Mouse (Mus musculus) limb, embryonic 14.5 days (tissue): ENCODE results near the gene Arhgap10. TPM values are rescaled to one million over a fixed set of nuclear protein-coding genes. Genes with fewer than 3 reads are reported as not detected.
A peak's percentile ranks its signal among the peaks of the same experiment; 100 is the strongest.

Experiments
- ATAC-seq: fragments of 200-750 bp; cut with Nextera tagmentation; 2 replicates; pipeline ENCODE4 v1.8.0; 2017; ENCODE audit warnings: low read depth, moderate number of reproducible peaks, moderate TSS enrichment; ENCODE audit not compliant: low FRiP score
- DNase-seq: peaks from one replicate; pipeline ENCODE4 v3.0.0-alpha.2; 2015; ENCODE audit warnings: low spot score
- H3K27ac ChIP-seq: fragments of 300-500 bp; sonication (generic); replicated peaks from 2 replicates; pipeline ENCODE4 v1.5.1; 2014; ENCODE audit warnings: low read depth, mild to moderate bottlenecking, low read length, moderate library complexity, mixed read lengths
- H3K27me3 ChIP-seq: fragments of 300-500 bp; sonication (generic); 2 replicates; pipeline ENCODE4 v1.6.1; 2014; ENCODE audit warnings: low read length, mixed read lengths; ENCODE audit not compliant: control insufficient read depth, insufficient read depth
- H3K36me3 ChIP-seq: fragments of 300-500 bp; sonication (generic); 2 replicates; pipeline ENCODE4 v1.6.1; 2014; ENCODE audit warnings: mild to moderate bottlenecking, low read length, moderate library complexity, mixed read lengths; ENCODE audit not compliant: control insufficient read depth, insufficient read depth
- H3K4me1 ChIP-seq: fragments of 300-500 bp; sonication (generic); 2 replicates; pipeline ENCODE4 v1.6.1; 2014; ENCODE audit warnings: antibody characterized with exemption, low read length, mixed read lengths; ENCODE audit not compliant: control insufficient read depth, insufficient read depth
- H3K4me2 ChIP-seq: fragments of 300-500 bp; sonication (generic); replicated peaks from 2 replicates; pipeline ENCODE4 v1.6.1; 2014; ENCODE audit warnings: low read depth, mild to moderate bottlenecking, low read length, moderate library complexity; ENCODE audit not compliant: severe bottlenecking
- H3K4me3 ChIP-seq: fragments of 300-500 bp; sonication (generic); replicated peaks from 2 replicates; pipeline ENCODE4 v1.5.1; 2014; ENCODE audit warnings: low read length
- H3K9ac ChIP-seq: fragments of 300-500 bp; sonication (generic); 2 replicates; pipeline ENCODE4 v1.6.1; 2014; ENCODE audit warnings: mild to moderate bottlenecking, low read depth, low read length, moderate library complexity; ENCODE audit not compliant: severe bottlenecking
- H3K9me3 ChIP-seq: fragments of 300-500 bp; sonication (generic); 2 replicates; pipeline ENCODE4 v1.6.1; 2016; ENCODE audit warnings: low read length; ENCODE audit not compliant: control insufficient read depth
- POLR2A ChIP-seq: fragments of 200-500 bp; IDR thresholded peaks from 2 replicates; pipeline ENCODE4 v1.8.0; 2012; ENCODE audit warnings: inconsistent platforms, mild to moderate bottlenecking, moderate library complexity, borderline replicate concordance; ENCODE audit not compliant: insufficient read depth, insufficient read length; ENCODE audit errors: extremely low read depth
- WGBS: fragments of 180-500 bp; shearing (Covaris S2); extraction: QIAGEN DNeasy Blood & Tissue Kit; methylation state at CpG from one replicate; pipeline ENCODE4 v1.1.7; 2014; 5-methylcytosine and 5-hydroxymethylcytosine counted together
- polyA plus RNA-seq, 2 experiments: library from polyadenylated mRNA; depleted of rRNA in 1 of 2; stranded (reverse) in 1 of 2; unstranded in 1 of 2; fragments of >200 nt; fragmentation: Nextera tagmentation in 1 of 2; extraction: Ambion mirVana in 1 of 2; gene quantifications; 2 replicates each; pipeline versions ENCODE4 v1.2.1 to v1.2.3; 2012 to 2014

Gene Arhgap10
- polyA plus RNA-seq, 2 experiments = 25.1 to 29.3 TPM

DNA sequence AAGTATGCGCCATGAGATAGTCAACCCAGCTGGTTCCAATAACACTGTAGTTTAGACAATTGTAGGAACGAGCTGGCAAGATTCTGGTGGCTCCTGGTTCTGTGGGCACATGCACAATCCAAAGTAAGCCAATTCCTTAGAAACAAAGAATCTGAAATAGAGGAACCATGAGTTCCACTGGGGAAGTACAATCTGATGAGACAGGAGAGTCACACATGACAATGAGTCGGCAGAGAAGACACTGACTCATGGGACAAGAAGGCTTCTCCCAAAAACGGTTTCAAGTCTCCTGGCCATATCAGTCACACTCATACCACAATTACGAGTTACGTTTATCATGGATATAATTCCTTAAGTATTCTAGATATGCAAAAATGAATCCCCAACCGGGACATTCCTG, 75.3 kb downstream of the Arhgap10 start:
- Histone ChIP-seq H3K27ac (no peak overlapping the region), H3K4me3 (no peak overlapping the region), H3K9ac (no peak overlapping the region), H3K36me3 (peaks cover under 1% of the 10 kb centered on the region; the same call in 1 of the 2 replicates), H3K9me3 (peaks cover 11% of the 10 kb centered on the region), H3K27me3 (no peaks in the 10 kb centered on the region), H3K4me2 (no peak overlapping the region), H3K4me1 (peaks cover 10% of the 10 kb centered on the region; the same call in 1 of the 2 replicates)
- no peak for DNase-seq
- no peak for ATAC-seq
- no peak for TF ChIP-seq POLR2A
- 88% methylated on average over 7 of the region's 7 CpGs for WGBS

GRCm38 (mm10) chr8:77440913-77441312, 76.8 kb downstream of the Arhgap10 start:
- no peak for DNase-seq
- H3K27ac ChIP-seq = 0 out of 2 replicates have a peak overlapping the region, but pooled peaks have one; percentile 26
- H3K4me3 ChIP-seq = no peak overlapping the region
- H3K4me2 ChIP-seq = no peak overlapping the region
- 85% methylated on average over 9 of the region's 9 CpGs for WGBS
- H3K9me3 ChIP-seq = no peaks in the 10 kb centered on the region
- no peak overlapping the region for H3K9ac ChIP-seq
- H3K4me1 ChIP-seq = peaks cover 23% of the 10 kb centered on the region
- no peak for ATAC-seq
- H3K36me3 ChIP-seq = no peaks in the 10 kb centered on the region
- H3K27me3 ChIP-seq = no peaks in the 10 kb centered on the region
- no peak for TF ChIP-seq POLR2A

DNA sequence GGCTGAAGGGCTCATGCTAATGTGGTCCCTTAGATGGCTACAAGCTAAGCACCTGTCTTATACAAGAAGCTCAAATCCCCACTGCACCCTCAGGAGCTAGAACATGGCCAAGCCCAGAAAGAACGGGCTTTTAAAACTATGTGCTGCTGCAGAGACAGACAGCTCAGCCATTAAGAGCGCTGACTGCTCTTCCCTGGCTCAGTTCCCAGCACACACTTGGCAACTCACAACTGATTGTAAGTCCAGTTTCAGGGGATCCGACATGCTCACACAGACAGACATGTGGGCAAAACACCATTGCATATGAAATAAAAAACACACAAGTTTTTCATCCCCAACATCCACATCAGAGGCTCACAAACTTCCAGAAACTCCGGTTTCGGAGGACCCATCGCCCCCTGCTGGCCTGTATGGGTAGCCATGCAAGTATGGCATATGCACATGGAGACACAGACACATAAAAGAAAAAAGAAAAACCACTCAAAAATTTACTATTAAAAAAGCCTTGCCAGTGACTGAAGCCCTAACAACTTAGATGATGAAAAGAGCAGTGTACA, 77.4 kb downstream of the Arhgap10 start:
- no peak for TF ChIP-seq POLR2A
- no peaks in the 10 kb centered on the region for H3K9me3 ChIP-seq
- peaks cover 23% of the 10 kb centered on the region for H3K4me1 ChIP-seq
- H3K9ac ChIP-seq = no peak overlapping the region
- ATAC-seq (no peak), DNase-seq (no peak)
- no peaks in the 10 kb centered on the region for H3K27me3 ChIP-seq
- no peak overlapping the region for H3K4me2 ChIP-seq
- WGBS = 84% methylated on average over 6 of the region's 6 CpGs
- H3K27ac ChIP-seq = no peak overlapping the region
- no peaks in the 10 kb centered on the region for H3K36me3 ChIP-seq
- H3K4me3 ChIP-seq = no peak overlapping the region

DNA sequence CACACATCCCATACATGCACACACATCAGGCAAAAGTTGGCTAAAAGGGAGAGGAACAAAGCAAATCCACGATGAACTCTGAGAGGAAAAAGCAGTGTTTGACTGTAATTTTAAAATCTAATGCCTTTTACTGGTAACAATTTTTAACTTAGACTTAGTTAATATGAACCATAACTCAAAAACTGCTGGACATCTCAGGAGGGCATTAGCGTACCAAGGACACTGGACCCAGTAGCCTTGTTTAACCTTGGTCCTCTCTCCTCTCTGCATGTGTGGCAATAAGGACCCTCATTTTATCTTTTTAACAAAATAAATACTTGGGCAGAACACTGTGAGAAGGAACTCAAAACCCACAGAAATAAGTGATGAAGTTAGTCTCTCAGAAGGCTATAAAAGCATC, 78.1 kb downstream of the Arhgap10 start:
- DNase-seq (no peak), ATAC-seq (no peak)
- H3K36me3 ChIP-seq = no peaks in the 10 kb centered on the region
- H3K4me1 ChIP-seq = peaks cover 23% of the 10 kb centered on the region
- H3K27me3 ChIP-seq = no peaks in the 10 kb centered on the region
- H3K9ac ChIP-seq = no peak overlapping the region
- no peaks in the 10 kb centered on the region for H3K9me3 ChIP-seq
- WGBS = 75% methylated on average over 2 of the region's 2 CpGs
- no peak overlapping the region for H3K27ac ChIP-seq
- no peak overlapping the region for H3K4me3 ChIP-seq
- no peak for TF ChIP-seq POLR2A
- H3K4me2 ChIP-seq = no peak overlapping the region

GRCm38 (mm10) chr8:77437807-77438493, 79.8 kb downstream of the Arhgap10 start:
- Histone ChIP-seq H3K9me3 (no peaks in the 10 kb centered on the region), H3K4me1 (peaks cover 26% of the 10 kb centered on the region), H3K9ac (no peak overlapping the region), H3K27me3 (no peaks in the 10 kb centered on the region), H3K4me3 (no peak overlapping the region), H3K36me3 (no peaks in the 10 kb centered on the region), H3K4me2 (no peak overlapping the region), H3K27ac (no peak overlapping the region)
- WGBS = 56% methylated on average over 9 of the region's 9 CpGs
- no peak for TF ChIP-seq POLR2A
- ATAC-seq (no peak), DNase-seq (peak; percentile 10)
